Mouse (Mus musculus) kidney, postnatal 0 days (tissue): ENCODE data around the gene Plin1. TPM values are rescaled to one million over a fixed set of nuclear protein-coding genes. Genes with fewer than 3 reads are reported as not detected.

Experiments
- ATAC-seq: fragments of 200-750 bp; cut with Nextera tagmentation; replicated peaks from 2 replicates; pipeline ENCODE4 v1.8.0; 2017; ENCODE audit warnings: low read depth, moderate number of reproducible peaks, moderate TSS enrichment, moderate library complexity; ENCODE audit not compliant: low FRiP score
- DNase-seq: peaks from one replicate; pipeline ENCODE4 v3.0.0-alpha.2; 2016; ENCODE audit warnings: low spot score
- H3K27ac ChIP-seq: fragments of 300-500 bp; sonication (generic); 2 replicates; pipeline ENCODE4 v1.5.1; 2014; ENCODE audit warnings: mild to moderate bottlenecking
- H3K27me3 ChIP-seq: fragments of 300-500 bp; sonication (generic); 2 replicates; pipeline ENCODE4 v1.6.1; 2014; ENCODE audit warnings: low read length, mixed read lengths; ENCODE audit not compliant: insufficient read depth
- H3K36me3 ChIP-seq: fragments of 300-500 bp; sonication (generic); 2 replicates; pipeline ENCODE4 v1.6.1; 2014; ENCODE audit warnings: low read length, mixed read lengths; ENCODE audit not compliant: insufficient read depth
- H3K4me1 ChIP-seq: fragments of 300-500 bp; sonication (generic); replicated peaks from 2 replicates; pipeline ENCODE4 v1.6.1; 2014; ENCODE audit warnings: antibody characterized with exemption, low read length, mixed read lengths; ENCODE audit not compliant: insufficient read depth
- H3K4me2 ChIP-seq: fragments of 300-500 bp; sonication (generic); 2 replicates; pipeline ENCODE4 v1.6.1; 2014; ENCODE audit warnings: mild to moderate bottlenecking, low read length, moderate library complexity, mixed read lengths
- H3K4me3 ChIP-seq: fragments of 300-500 bp; sonication (generic); replicated peaks from 2 replicates; pipeline ENCODE4 v1.5.1; 2014; ENCODE audit warnings: low read depth, low read length
- H3K9ac ChIP-seq: fragments of 300-500 bp; sonication (generic); 2 replicates; pipeline ENCODE4 v1.6.1; 2014; ENCODE audit warnings: low read depth, low read length
- H3K9me3 ChIP-seq: fragments of 300-500 bp; sonication (generic); replicated peaks from 2 replicates; pipeline ENCODE4 v1.6.1; 2016; ENCODE audit warnings: low read length, inconsistent platforms, mixed read lengths
- CTCF ChIP-seq: IDR thresholded peaks from 2 replicates; pipeline ENCODE4 v1.5.1; 2016; ENCODE audit warnings: antibody characterized with exemption, low read depth, mild to moderate bottlenecking, moderate library complexity
- WGBS: fragments of 180-500 bp; shearing (Covaris S2); extraction: QIAGEN DNeasy Blood & Tissue Kit; methylation state at CpG from one replicate; pipeline ENCODE4 v1.1.7; 2014; 5-methylcytosine and 5-hydroxymethylcytosine counted together
- polyA plus RNA-seq: library from polyadenylated mRNA; unstranded; fragments of >200 nt; fragmentation: Nextera tagmentation; extraction: Ambion mirVana; gene quantifications from 2 replicates; pipeline ENCODE4 v1.2.1, GENCODE M21; 2015

Gene Plin1
- polyA plus RNA-seq, 1 experiment from 2014 or later: 0.61 TPM

DNA sequence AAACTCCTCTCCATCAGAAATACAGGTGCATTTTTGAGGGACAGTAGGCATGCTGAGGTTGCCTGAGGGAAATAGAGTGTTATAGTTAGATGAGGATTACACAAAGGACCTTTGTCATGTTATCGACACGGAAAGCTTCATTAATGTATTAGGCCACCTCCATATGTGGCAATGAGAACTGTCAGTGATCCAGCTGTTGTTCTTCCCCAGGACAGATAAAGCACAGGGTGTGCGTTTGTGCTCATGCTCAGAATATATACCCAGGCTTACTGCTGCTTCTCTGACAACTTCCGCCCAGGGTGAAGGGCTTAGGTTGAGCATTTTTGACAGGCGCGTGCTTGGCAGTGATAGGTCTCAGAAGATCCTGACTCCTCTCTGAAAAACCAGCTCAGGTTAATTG is 16.8 kb upstream of the Plin1 start:
- no peaks in the 10 kb centered on the region for H3K4me1 ChIP-seq
- no peak overlapping the region for H3K27ac ChIP-seq
- no peaks in the 10 kb centered on the region for H3K36me3 ChIP-seq
- H3K4me2 ChIP-seq: no peak overlapping the region
- WGBS: 85% methylated on average over 6 of the region's 6 CpGs
- no peak for TF ChIP-seq CTCF
- no peak overlapping the region for H3K9ac ChIP-seq
- ATAC-seq (no peak), DNase-seq (no peak)
- no peaks in the 10 kb centered on the region for H3K27me3 ChIP-seq
- no peak overlapping the region for H3K4me3 ChIP-seq
- H3K9me3 ChIP-seq: no peaks in the 10 kb centered on the region

DNA sequence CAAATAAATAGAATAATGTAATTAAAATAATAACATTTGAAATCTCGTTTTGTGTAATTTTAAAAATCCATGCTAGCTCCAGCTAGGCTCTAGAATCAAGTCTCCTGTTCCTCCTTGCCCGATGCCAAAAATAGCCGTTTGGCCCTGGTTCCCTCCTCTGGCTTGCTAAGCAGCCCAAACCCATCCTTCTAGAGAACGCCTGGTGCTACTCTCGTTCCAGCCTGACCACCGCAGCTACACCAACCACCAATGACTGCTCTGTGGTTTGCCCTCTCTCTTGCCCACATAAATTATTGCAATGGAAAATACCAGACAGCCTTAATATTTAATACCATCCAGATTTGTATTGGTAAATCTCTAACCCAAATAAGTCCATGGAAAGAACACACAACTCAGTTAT is 15.0 kb upstream of the Plin1 start:
- WGBS: 73% methylated on average over 6 of the region's 6 CpGs
- ATAC-seq (no peak), DNase-seq (no peak)
- Histone ChIP-seq H3K27me3 (no peaks in the 10 kb centered on the region), H3K9me3 (no peaks in the 10 kb centered on the region), H3K27ac (no peak overlapping the region), H3K4me3 (no peak overlapping the region), H3K36me3 (no peaks in the 10 kb centered on the region), H3K4me2 (no peak overlapping the region), H3K9ac (no peak overlapping the region), H3K4me1 (no peaks in the 10 kb centered on the region)
- no peak for TF ChIP-seq CTCF

DNA sequence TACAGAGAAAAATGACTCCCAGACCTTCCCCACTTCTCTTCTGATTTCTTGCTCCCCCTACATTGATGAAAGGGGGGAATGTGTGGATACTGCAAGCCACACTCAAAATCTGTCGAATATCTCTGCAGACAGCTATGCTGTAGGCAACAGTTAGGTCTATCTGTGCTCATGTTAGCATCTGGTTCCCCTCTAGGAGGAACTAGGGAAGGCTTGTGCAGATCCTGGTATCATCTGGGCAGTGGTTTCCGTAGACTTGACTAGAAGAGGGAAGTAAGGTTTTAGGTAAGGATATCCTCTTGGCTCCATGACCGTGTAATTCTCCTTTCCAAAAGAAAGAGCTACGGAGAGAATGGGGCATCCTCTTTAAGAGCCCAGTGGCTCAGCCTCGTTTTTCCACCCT is 11.9 kb upstream of the Plin1 start:
- Histone ChIP-seq H3K9ac (no peak overlapping the region), H3K4me1 (no peaks in the 10 kb centered on the region), H3K9me3 (no peaks in the 10 kb centered on the region), H3K36me3 (no peaks in the 10 kb centered on the region), H3K27ac (no peak overlapping the region), H3K4me2 (no peak overlapping the region), H3K27me3 (no peaks in the 10 kb centered on the region), H3K4me3 (no peak overlapping the region)
- DNase-seq (no peak), ATAC-seq (no peak)
- TF ChIP-seq CTCF: no peak
- WGBS: 80% methylated on average over 5 of the region's 5 CpGs

DNA sequence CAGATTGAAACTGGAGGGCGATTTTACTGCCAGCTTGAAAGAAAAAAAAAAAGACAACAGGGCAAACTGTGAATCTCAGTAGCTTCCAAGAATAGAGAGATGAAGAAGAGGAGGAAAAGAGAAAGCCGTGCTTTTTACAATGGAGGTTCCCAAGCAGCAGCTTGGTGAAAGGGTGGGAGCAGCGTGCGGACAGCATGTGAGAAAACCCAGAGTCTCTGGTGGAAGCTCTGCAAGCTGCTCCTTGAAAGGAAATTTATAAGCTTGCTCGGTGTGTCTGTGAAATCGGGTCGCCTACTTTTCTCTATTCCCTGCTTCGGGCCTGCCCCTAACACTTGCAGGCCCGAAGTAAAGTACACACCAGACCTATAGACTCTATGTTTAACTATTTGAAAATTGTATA is 11.3 kb upstream of the Plin1 start:
- WGBS: 90% methylated on average over 9 of the region's 9 CpGs

DNA sequence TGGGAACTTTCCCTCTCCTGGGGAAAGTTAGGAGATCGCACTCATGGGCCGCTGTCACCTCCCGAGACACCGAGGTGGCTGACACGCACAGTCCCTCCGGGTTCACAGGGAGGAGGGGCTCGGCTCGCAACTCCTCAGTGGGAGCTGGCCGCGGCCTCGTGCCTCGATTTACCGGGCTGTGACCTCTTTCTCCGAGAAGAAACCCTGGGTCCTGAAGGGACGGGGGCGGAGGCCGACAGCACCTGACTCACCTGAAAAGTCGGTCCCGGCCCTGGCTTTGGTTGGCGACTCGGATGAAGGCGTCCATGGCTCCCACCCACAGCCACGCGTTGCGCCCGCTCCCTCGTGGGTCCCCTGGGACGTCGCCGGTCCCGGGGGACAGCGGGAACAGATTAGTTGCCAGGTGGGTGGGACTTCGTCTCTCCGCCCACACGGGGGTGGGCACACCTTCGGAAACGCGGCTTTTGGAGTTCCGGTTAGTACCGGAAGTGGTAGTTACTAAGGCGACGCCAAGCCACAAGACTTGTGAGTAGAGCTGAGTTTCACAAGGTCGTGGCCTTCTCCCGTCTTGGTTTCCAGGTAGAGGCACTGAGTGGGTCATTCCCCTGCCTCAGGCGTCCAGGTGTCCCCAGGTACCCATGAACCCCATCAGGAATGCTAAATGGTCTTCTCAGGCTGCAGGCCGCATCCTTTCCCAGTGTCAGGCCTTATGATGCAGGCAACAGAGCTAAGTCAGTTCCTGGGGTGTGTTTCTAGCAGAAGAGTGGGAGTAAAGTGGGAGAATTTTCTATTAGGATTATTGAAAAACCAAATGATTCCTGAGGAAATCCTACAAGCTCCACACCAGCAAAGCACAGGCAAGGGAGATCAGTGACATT is 10.2 kb upstream of the Plin1 start, which contains the start of the genes Pex11a and Wdr93:
Pex11a (minus strand) TSS at position 473 of the 878 bp plus-strand sequence.
Wdr93 (plus strand) TSS at position 505 of the 878 bp plus-strand sequence.
- H3K27me3 ChIP-seq: no peaks in the 10 kb centered on the region
- peak within 1 kb of the TSS; percentile 64 for H3K9ac ChIP-seq
- no peaks in the 10 kb centered on the region for H3K4me1 ChIP-seq
- WGBS: 3% methylated on average over 45 of the region's 46 CpGs
- peak within 1 kb of the TSS; percentile 95 for H3K4me2 ChIP-seq
- H3K4me3 ChIP-seq: peak within 1 kb of the TSS; percentile 60
- no peaks in the 10 kb centered on the region for H3K9me3 ChIP-seq
- H3K27ac ChIP-seq: no peak within 1 kb of the TSS; the same call in 1 of the 2 replicates
- DNase-seq (peak; percentile 85), ATAC-seq (peak; percentile 88)
- no peaks in the 10 kb centered on the region for H3K36me3 ChIP-seq
- TF ChIP-seq CTCF: no peak

More for the DNA sequence above, 11.3 kb upstream of the Plin1 start:
- no peaks in the 10 kb centered on the region for H3K27me3 ChIP-seq
- no peaks in the 10 kb centered on the region for H3K9me3 ChIP-seq
- H3K36me3 ChIP-seq: no peaks in the 10 kb centered on the region
- DNase-seq: no peak
- H3K4me1 ChIP-seq: no peaks in the 10 kb centered on the region
- no peak overlapping the region for H3K4me3 ChIP-seq
- no peak for TF ChIP-seq CTCF
- no peak overlapping the region for H3K4me2 ChIP-seq
- ATAC-seq: no peak
- H3K27ac ChIP-seq: no peak overlapping the region
- no peak overlapping the region for H3K9ac ChIP-seq

DNA sequence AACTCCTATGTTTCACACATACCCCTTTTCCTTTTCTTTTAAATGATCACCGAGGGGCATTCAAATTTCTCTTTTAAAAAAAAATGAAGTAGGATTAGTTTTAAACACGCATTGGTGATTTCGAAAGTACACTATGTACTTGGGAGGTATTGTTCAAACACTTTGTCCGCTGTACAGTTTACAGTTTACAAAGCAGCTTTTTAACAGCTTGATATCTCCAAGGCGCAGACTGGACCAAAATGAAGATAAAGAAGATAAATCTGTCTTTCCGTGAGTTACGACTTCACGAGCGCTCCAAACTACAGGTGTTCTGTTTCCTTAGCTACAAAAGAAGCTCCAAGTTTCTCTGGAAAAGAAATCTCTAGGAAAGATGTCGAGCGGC is 9.6 kb upstream of the Plin1 start:
- peak overlapping the region; percentile 64 for H3K9ac ChIP-seq
- WGBS: 17% methylated on average over 11 of the region's 11 CpGs
- H3K36me3 ChIP-seq: no peaks in the 10 kb centered on the region
- peak overlapping the region; percentile 60 for H3K4me3 ChIP-seq
- DNase-seq (no peak), ATAC-seq (no peak)
- no peaks in the 10 kb centered on the region for H3K4me1 ChIP-seq
- H3K27ac ChIP-seq: no peak overlapping the region
- no peaks in the 10 kb centered on the region for H3K9me3 ChIP-seq
- H3K4me2 ChIP-seq: peak overlapping the region; percentile 95
- no peaks in the 10 kb centered on the region for H3K27me3 ChIP-seq
- TF ChIP-seq CTCF: no peak
